Mouse (Mus musculus): ENCODE data around the gene Ankub1.

- no peak for TF ChIP-seq GATA1 (IDR thresholded peaks at IDR 0.05; ENCODE audit: borderline replicate concordance, low read length)
- TF ChIP-seq FLI1 (IDR thresholded peaks at IDR 0.05; ENCODE audit: low read length): no peak
These were observed 18.5 kb downstream of the Ankub1 start for GRCm38 (mm10) chr3:57674075-57674474.

Data from megakaryocyte, embryonic 14.5 days (primary cell).